ENCODE assay signal across 8 mouse cellular contexts in the genomic region with DNA sequence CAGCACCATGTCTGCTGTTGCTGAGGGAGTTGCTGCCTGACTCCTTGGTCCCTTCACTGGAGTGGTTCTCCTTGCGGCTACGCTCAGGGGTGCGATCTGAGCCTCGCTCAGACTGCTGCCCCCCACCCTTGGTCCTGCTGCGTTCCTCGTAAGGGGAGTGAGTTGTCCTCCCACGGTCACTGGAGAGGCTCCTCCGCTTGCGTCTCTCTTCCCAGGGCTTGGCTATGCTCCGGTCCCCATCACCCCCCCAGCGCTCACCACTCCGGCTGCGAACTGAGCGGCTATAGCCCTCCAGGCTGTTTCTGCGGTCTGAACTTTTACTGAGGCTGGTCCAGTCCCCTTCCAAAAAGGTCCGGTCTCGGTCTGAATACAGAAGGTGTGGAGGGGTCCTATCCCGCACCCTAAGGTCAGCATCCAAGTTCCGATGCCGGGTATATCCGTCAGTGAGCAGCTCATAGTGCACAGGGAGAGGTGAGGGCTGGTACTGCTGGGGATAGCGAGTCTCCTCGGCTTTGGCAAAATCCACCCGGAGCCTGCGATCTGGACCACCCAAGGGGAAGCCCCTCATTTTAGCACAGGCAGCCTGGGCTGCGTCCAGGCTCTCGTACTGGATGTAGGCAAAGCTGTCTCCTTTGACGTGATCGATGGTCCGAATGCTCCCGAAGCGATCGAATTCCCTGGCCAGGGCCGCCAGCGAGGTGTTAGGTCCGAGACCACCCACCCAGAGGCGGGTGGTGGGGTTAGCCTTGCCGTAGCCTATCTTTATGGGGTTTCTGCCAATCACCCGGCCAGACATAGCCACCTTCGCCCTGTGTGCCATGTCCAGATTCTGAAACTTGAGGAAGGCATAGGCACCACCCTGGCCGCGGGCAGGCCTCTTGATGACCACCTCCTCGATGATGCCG. TPM values are rescaled to one million over a fixed set of nuclear protein-coding genes. Genes with fewer than 3 reads are reported as not detected.
DNase-seq lines count a peak whose midpoint lies in the region; ATAC-seq lines count a peak whose summit lies in the region.

No protein-coding gene starts in this region.

- peaks cover 83% of the 10 kb centered on the region for H3K4me1 ChIP-seq in hindbrain, embryonic 10.5 days (replicated peaks)

- WGBS in hindbrain, embryonic 10.5 days = 27% methylated on average over 44 of the region's 44 CpGs

- H3K9me3 ChIP-seq in hindbrain, embryonic 10.5 days = no peaks in the 10 kb centered on the region

- H3K4me3 ChIP-seq in hindbrain, embryonic 10.5 days = peak overlapping the region; percentile 97

- no peaks in the 10 kb centered on the region for H3K27me3 ChIP-seq in hindbrain, embryonic 10.5 days (ENCODE audit: insufficient read depth, poor library complexity, severe bottlenecking)

- peak; percentile 58 for DNase-seq in cerebellum, adult 11-12 months
- no peak for DNase-seq in cerebellum, postnatal 4 days (ENCODE audit: low spot score in 2 of 2)
- DNase-seq in spleen, adult 12 weeks (ENCODE audit: low spot score) = peak; percentile 9
- DNase-seq in spleen, adult 18-20 months = no peak
- peak; percentile 56 for DNase-seq in hindbrain, embryonic 10.5 days (ENCODE audit: low spot score)
- peak; percentile 71 for DNase-seq in mesoderm, embryonic 11.5 days (ENCODE audit: low read depth, low spot score)
- no peak for DNase-seq in frontal cortex, adult 2 months (ENCODE audit: extremely low spot score in 1 of 2, low spot score in 1 of 2)

- H3K27ac ChIP-seq in hindbrain, embryonic 10.5 days = peak overlapping the region; percentile 99

- no peak for ATAC-seq in inflammation-experienced regulatory T-cells, adult 6 months

- H3K36me3 ChIP-seq in hindbrain, embryonic 10.5 days = peaks cover 87% of the 10 kb centered on the region

RNA-seq across cellular contexts. Expression of gene Rbm15b, which starts 2.0 kb away (rescaled TPM):
- 17.1 and 23.8 TPM in 2 replicates for polyA plus RNA-seq in hindbrain, embryonic 10.5 days (2016; fragmentation: Nextera tagmentation; extraction: Ambion mirVana)
- polyA plus RNA-seq in frontal cortex, adult 2 months (2012; rRNA removed) = 16.7 and 17.8 TPM in 2 replicates
- polyA plus RNA-seq in inflammation-experienced regulatory T-cells, adult 6 months (2017; shearing (Covaris generic)) = 1 to 10 TPM; 3.8 to 4.7 (median 4.0) TPM

RNA-seq across cellular contexts. Expression of gene Manf, which starts 6.5 kb away (rescaled TPM):
- polyA plus RNA-seq in hindbrain, embryonic 10.5 days (2016; fragmentation: Nextera tagmentation; extraction: Ambion mirVana) = 253 and 276 TPM in 2 replicates
- 69.3 and 75.8 TPM in 2 replicates for polyA plus RNA-seq in frontal cortex, adult 2 months (2012; rRNA removed)
- 100 to 1,000 TPM; 139 to 251 (median 140) TPM for polyA plus RNA-seq in inflammation-experienced regulatory T-cells, adult 6 months (2017; shearing (Covaris generic))

Comparison
In these comparisons a context has a peak if more than half of its experiments do, and no peak if none do; other contexts are left out.
1. DNase-seq: peak in cerebellum, adult 11-12 months (single experiment), spleen, adult 12 weeks (single experiment), hindbrain, embryonic 10.5 days (single experiment) and mesoderm, embryonic 11.5 days (single experiment); none in cerebellum, postnatal 4 days (0 of 2), spleen, adult 18-20 months (0 of 2) and frontal cortex, adult 2 months (0 of 2).